Mouse (Mus musculus): ENCODE measurements around the gene Dmwd.
A peak's percentile ranks its signal among the peaks of the same experiment; 100 is the strongest.

DNA sequence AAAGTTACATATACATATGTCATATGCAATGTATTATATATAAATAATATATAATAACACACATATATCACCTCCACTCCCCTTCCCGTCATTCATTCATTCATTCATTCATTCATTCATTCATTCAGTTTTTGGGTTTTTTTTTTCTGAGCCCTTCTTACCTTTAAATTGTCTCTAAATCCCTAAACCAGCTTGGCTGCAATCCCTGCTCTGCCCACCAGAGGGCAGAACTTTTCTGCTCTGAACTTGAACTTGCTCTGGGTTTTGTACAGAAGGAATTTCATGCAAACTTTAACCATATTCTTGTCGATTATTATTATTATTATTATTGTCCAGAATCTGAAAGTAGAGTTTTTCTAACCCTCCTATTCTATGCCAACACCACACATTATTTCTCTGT, 7.3 kb upstream of the Dmwd start:
- peak; percentile 86 for TF ChIP-seq CTCF (IDR thresholded peaks at IDR 0.05; ENCODE audit: low read depth)
- no peak for TF ChIP-seq EP300 (IDR thresholded peaks at IDR 0.05; ENCODE audit: low read depth)

Data from liver, postnatal 0 days (tissue).